Mouse (Mus musculus): ENCODE measurements around the gene Creb5. TPM values are rescaled to one million over a fixed set of nuclear protein-coding genes. Genes with fewer than 3 reads are reported as not detected.

Gene Creb5
- polyA plus RNA-seq, 1 experiment from 2014 or later, result 4.1 TPM

- Histone ChIP-seq H3K9me3 (ENCODE audit: control insufficient read depth, low read length) (no peaks in the 10 kb centered on the region), H3K4me1 (ENCODE audit: control insufficient read depth, insufficient read depth, low read length) (no peaks in the 10 kb centered on the region; the same call in 1 of the 2 replicates), H3K27ac (ENCODE audit: low read depth, low read length) (no peak overlapping the region), H3K4me2 (no peak overlapping the region), H3K27me3 (ENCODE audit: control insufficient read depth, insufficient read depth, low read length) (no peaks in the 10 kb centered on the region), H3K9ac (ENCODE audit: low read length) (no peak overlapping the region), H3K4me3 (ENCODE audit: low read depth, low read length) (no peak overlapping the region), H3K36me3 (ENCODE audit: control insufficient read depth, insufficient read depth, low read length) (no peaks in the 10 kb centered on the region)
- 100% methylated on average over 1 of the region's 1 CpGs for WGBS
- DNase-seq (ENCODE audit: low spot score, missing footprints) (no peak), ATAC-seq (ENCODE audit: low FRiP score) (no peak)
These were observed 391.2 kb downstream of the Creb5 start for GRCm38 (mm10) chr6:53678307-53678706.

DNA sequence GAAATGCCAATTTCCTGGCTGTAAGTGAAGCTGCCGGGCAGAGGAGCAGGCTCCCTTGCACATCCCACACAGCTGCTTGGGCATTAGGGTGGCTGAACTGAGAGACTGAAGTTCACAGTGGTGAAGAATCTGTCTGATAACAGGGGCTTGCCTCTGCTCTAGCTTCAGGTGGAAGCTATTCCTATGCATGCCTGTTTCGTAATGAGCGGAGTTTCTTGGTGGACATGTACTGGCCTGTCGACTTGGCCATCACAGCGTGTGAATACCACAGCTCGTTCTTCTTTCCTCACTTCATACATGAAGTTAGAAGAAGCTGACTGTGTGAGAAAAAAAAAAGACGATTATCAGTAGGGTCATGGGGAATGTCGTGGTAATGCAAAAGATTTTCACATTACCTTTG lies 393.0 kb downstream of the Creb5 start:
- no peak for DNase-seq (ENCODE audit: low spot score, missing footprints)
- H3K27ac ChIP-seq (ENCODE audit: low read depth, low read length), result no peak overlapping the region
- H3K9me3 ChIP-seq (ENCODE audit: control insufficient read depth, low read length), result no peaks in the 10 kb centered on the region
- no peak overlapping the region for H3K4me3 ChIP-seq (ENCODE audit: low read depth, low read length)
- WGBS, result 93% methylated on average over 8 of the region's 8 CpGs
- H3K36me3 ChIP-seq (ENCODE audit: control insufficient read depth, insufficient read depth, low read length), result no peaks in the 10 kb centered on the region
- ATAC-seq (ENCODE audit: low FRiP score), result no peak
- no peaks in the 10 kb centered on the region for H3K27me3 ChIP-seq (ENCODE audit: control insufficient read depth, insufficient read depth, low read length)
- no peak overlapping the region for H3K4me2 ChIP-seq
- H3K4me1 ChIP-seq (ENCODE audit: control insufficient read depth, insufficient read depth, low read length), result no peaks in the 10 kb centered on the region; the same call in 1 of the 2 replicates
- H3K9ac ChIP-seq (ENCODE audit: low read length), result no peak overlapping the region

DNA sequence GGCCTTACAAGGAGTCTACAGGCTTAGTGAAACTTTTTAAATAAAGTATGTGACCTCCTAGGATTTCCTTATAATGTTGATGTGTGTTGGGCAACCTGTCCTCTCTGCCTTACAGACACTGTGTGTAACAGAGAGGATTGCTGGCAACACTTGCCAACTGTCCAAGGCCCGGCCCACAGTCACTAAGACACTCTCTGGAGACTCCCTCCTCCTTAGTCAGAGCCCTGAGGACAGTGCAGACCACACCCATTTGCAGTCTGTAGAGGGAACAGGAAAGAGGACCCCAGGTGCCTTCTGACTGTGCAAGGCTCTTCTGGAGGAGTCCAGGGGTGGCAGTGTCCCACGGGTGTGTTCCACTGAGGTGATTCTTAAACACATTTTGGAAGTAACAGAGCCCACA lies 397.3 kb downstream of the Creb5 start:
- no peak overlapping the region for H3K9ac ChIP-seq (ENCODE audit: low read length)
- no peaks in the 10 kb centered on the region for H3K9me3 ChIP-seq (ENCODE audit: control insufficient read depth, low read length)
- H3K4me2 ChIP-seq, result no peak overlapping the region
- H3K4me1 ChIP-seq (ENCODE audit: control insufficient read depth, insufficient read depth, low read length), result no peaks in the 10 kb centered on the region; the same call in 1 of the 2 replicates
- no peak overlapping the region for H3K4me3 ChIP-seq (ENCODE audit: low read depth, low read length)
- H3K36me3 ChIP-seq (ENCODE audit: control insufficient read depth, insufficient read depth, low read length), result no peaks in the 10 kb centered on the region
- WGBS, result 63% methylated on average over 2 of the region's 2 CpGs
- no peaks in the 10 kb centered on the region for H3K27me3 ChIP-seq (ENCODE audit: control insufficient read depth, insufficient read depth, low read length)
- peak; percentile 31 for DNase-seq (ENCODE audit: low spot score, missing footprints)
- no peak overlapping the region for H3K27ac ChIP-seq (ENCODE audit: low read depth, low read length)
- ATAC-seq (ENCODE audit: low FRiP score), result no peak

DNA sequence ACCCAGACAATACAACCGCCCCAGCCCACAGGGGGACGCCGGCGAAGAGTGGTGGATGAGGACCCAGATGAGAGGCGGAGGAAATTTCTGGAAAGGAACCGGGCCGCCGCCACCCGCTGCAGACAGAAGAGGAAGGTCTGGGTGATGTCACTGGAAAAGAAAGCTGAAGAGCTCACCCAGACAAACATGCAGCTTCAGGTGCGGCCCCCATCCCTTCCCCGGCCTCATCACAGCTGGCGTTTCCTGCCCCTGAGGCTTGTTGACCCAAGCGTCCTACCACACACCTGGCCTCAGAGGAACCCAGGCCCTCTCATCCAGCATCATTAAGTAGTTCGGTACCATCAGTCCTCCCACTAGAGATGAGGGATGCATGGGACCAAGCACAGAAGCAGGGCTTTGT lies 398.3 kb downstream of the Creb5 start:
- WGBS, result 88% methylated on average over 14 of the region's 14 CpGs
- H3K27ac ChIP-seq (ENCODE audit: low read depth, low read length), result no peak overlapping the region
- no peak overlapping the region for H3K9ac ChIP-seq (ENCODE audit: low read length)
- H3K36me3 ChIP-seq (ENCODE audit: control insufficient read depth, insufficient read depth, low read length), result no peaks in the 10 kb centered on the region
- no peaks in the 10 kb centered on the region for H3K27me3 ChIP-seq (ENCODE audit: control insufficient read depth, insufficient read depth, low read length)
- no peaks in the 10 kb centered on the region; the same call in 1 of the 2 replicates for H3K4me1 ChIP-seq (ENCODE audit: control insufficient read depth, insufficient read depth, low read length)
- ATAC-seq (ENCODE audit: low FRiP score), result no peak
- no peak for DNase-seq (ENCODE audit: low spot score, missing footprints)
- H3K9me3 ChIP-seq (ENCODE audit: control insufficient read depth, low read length), result no peaks in the 10 kb centered on the region
- no peak overlapping the region for H3K4me3 ChIP-seq (ENCODE audit: low read depth, low read length)
- H3K4me2 ChIP-seq, result no peak overlapping the region

DNA sequence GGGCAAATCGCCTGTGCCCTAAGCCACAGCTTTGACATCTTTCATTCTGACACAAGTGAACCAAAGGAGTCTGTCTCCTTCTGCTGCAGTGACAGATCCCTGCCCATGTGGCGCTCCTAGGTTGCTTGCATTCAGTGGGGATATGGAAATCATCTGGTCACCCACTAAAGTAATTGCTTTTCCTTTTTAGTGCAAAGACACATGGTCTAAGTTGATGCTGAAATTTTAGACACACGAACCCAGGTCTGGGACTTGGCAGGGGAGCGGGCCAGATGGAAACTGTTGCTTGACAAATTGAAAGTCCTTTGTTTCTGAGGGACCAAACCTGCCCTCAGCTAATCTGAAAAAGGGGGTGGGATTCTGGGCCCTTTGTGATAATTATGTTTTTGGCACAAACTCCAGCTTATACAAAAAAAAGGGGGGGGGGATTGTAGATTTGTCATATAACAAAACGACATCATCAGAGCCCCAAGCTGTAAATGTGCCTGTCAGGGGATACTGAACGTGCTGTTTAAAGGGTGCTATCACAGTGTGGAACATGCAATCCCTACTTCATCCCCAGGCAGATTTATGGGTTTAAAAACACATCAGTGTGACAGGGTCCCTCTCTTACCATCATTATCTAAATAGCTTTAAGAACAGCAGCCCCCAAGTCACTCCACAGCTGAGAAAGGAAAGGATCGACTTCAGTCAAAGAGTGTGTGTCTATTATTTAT lies 401.9 kb downstream of the Creb5 start:
- Histone ChIP-seq H3K9me3 (ENCODE audit: control insufficient read depth, low read length) (no peaks in the 10 kb centered on the region), H3K36me3 (ENCODE audit: control insufficient read depth, insufficient read depth, low read length) (no peaks in the 10 kb centered on the region), H3K27ac (ENCODE audit: low read depth, low read length) (no peak overlapping the region), H3K4me1 (ENCODE audit: control insufficient read depth, insufficient read depth, low read length) (no peaks in the 10 kb centered on the region), H3K9ac (ENCODE audit: low read length) (no peak overlapping the region), H3K27me3 (ENCODE audit: control insufficient read depth, insufficient read depth, low read length) (no peaks in the 10 kb centered on the region), H3K4me3 (ENCODE audit: low read depth, low read length) (no peak overlapping the region), H3K4me2 (no peak overlapping the region)
- DNase-seq (ENCODE audit: low spot score, missing footprints) (peak; percentile 41), ATAC-seq (ENCODE audit: low FRiP score) (no peak)
- WGBS, result 81% methylated on average over 7 of the region's 7 CpGs

- no peak for DNase-seq (ENCODE audit: low spot score, missing footprints)
- Histone ChIP-seq H3K9me3 (ENCODE audit: control insufficient read depth, low read length) (no peaks in the 10 kb centered on the region), H3K36me3 (ENCODE audit: control insufficient read depth, insufficient read depth, low read length) (no peaks in the 10 kb centered on the region), H3K4me2 (no peak overlapping the region), H3K27ac (ENCODE audit: low read depth, low read length) (no peak overlapping the region), H3K4me1 (ENCODE audit: control insufficient read depth, insufficient read depth, low read length) (no peaks in the 10 kb centered on the region), H3K27me3 (ENCODE audit: control insufficient read depth, insufficient read depth, low read length) (no peaks in the 10 kb centered on the region), H3K9ac (ENCODE audit: low read length) (no peak overlapping the region), H3K4me3 (ENCODE audit: low read depth, low read length) (no peak overlapping the region)
- no peak for ATAC-seq (ENCODE audit: low FRiP score)
- 97% methylated on average over 1 of the region's 1 CpGs for WGBS
These were observed 403.9 kb downstream of the Creb5 start for GRCm38 (mm10) chr6:53691006-53691405.

DNA sequence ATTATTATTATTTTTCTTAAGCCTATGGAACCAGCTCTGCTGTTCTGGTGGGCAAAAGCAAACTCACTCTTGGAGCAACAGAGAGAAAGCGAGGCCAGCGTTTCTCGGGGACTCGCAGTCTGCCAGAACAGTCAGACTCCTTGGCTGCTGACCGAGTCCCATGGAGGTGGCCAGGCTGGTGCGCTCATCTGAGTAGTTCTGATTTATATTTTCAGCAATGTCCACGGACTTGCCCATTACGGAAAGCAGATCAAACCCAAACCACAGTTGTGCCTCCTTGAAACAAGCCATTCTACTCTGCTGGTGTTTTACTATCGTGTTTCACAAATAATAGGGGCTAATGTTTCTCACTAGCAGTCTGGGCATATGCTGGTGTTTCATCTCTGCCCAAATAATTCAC lies 408.1 kb downstream of the Creb5 start:
- H3K9ac ChIP-seq (ENCODE audit: low read length), result no peak overlapping the region
- H3K4me1 ChIP-seq (ENCODE audit: control insufficient read depth, insufficient read depth, low read length), result peaks cover 8% of the 10 kb centered on the region; the same call in 1 of the 2 replicates
- WGBS, result 79% methylated on average over 9 of the region's 9 CpGs
- H3K27me3 ChIP-seq (ENCODE audit: control insufficient read depth, insufficient read depth, low read length), result no peaks in the 10 kb centered on the region
- H3K27ac ChIP-seq (ENCODE audit: low read depth, low read length), result no peak overlapping the region
- H3K4me2 ChIP-seq, result no peak overlapping the region
- no peak for ATAC-seq (ENCODE audit: low FRiP score)
- H3K4me3 ChIP-seq (ENCODE audit: low read depth, low read length), result no peak overlapping the region
- H3K9me3 ChIP-seq (ENCODE audit: control insufficient read depth, low read length), result no peaks in the 10 kb centered on the region
- peak; percentile 69 for DNase-seq (ENCODE audit: low spot score, missing footprints)
- H3K36me3 ChIP-seq (ENCODE audit: control insufficient read depth, insufficient read depth, low read length), result no peaks in the 10 kb centered on the region

DNA sequence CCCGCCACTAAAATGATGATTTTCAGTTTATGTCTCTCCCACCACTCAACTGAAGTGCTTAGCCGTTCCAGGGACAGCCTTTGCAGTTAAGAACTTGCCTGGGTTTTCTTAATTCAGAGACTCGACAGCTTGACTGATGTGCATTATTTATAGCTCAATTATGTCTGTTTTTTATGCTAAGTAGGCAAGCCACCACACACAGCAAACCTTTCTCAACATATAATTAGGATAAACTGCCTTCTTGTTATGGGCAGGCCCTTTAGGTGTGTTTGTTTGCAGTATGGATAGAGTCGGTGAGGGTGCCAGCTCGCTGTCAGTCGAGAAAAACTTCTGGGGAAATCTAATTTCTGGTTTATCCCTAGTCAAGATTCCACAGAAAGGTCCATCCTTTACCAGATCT lies 409.4 kb downstream of the Creb5 start:
- 53% methylated on average over 6 of the region's 6 CpGs for WGBS
- Histone ChIP-seq H3K27ac (ENCODE audit: low read depth, low read length) (no peak overlapping the region), H3K4me2 (no peak overlapping the region), H3K9ac (ENCODE audit: low read length) (no peak overlapping the region), H3K4me1 (ENCODE audit: control insufficient read depth, insufficient read depth, low read length) (peaks cover 8% of the 10 kb centered on the region; the same call in 1 of the 2 replicates), H3K4me3 (ENCODE audit: low read depth, low read length) (no peak overlapping the region), H3K27me3 (ENCODE audit: control insufficient read depth, insufficient read depth, low read length) (no peaks in the 10 kb centered on the region), H3K9me3 (ENCODE audit: control insufficient read depth, low read length) (no peaks in the 10 kb centered on the region), H3K36me3 (ENCODE audit: control insufficient read depth, insufficient read depth, low read length) (no peaks in the 10 kb centered on the region)
- ATAC-seq (ENCODE audit: low FRiP score), result no peak
- DNase-seq (ENCODE audit: low spot score, missing footprints), result peak; percentile 83

DNA sequence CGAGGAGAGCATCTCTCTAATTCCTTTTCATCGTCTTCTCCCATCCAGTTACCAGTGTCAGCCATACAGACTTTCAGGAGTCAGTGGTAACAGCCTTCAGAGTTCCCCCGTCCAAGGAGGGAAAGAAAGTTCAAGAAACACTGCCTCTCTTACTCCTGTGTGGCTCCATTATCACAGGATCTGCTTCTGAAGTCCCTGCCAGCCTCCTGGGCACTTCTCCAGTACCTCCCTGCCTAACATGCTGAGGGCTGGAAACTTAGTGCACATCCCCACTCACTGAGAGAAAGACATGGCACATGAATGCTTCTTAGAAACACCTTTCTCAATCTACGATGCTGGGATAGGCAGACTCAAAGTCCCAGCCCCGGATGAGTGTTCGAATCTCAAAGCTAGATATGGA lies 409.9 kb downstream of the Creb5 start:
- ATAC-seq (ENCODE audit: low FRiP score) (no peak), DNase-seq (ENCODE audit: low spot score, missing footprints) (peak; percentile 56)
- 77% methylated on average over 6 of the region's 6 CpGs for whole genome bisulfite sequencing
- Histone ChIP-seq H3K27me3 (ENCODE audit: control insufficient read depth, insufficient read depth, low read length) (no peaks in the 10 kb centered on the region), H3K4me1 (ENCODE audit: control insufficient read depth, insufficient read depth, low read length) (peaks cover 8% of the 10 kb centered on the region; the same call in 1 of the 2 replicates), H3K36me3 (ENCODE audit: control insufficient read depth, insufficient read depth, low read length) (no peaks in the 10 kb centered on the region), H3K9me3 (ENCODE audit: control insufficient read depth, low read length) (no peaks in the 10 kb centered on the region), H3K4me3 (ENCODE audit: low read depth, low read length) (no peak overlapping the region), H3K9ac (ENCODE audit: low read length) (no peak overlapping the region), H3K27ac (ENCODE audit: low read depth, low read length) (no peak overlapping the region), H3K4me2 (no peak overlapping the region)
